Mouse (Mus musculus) right cerebral cortex, postnatal 14 days (tissue): ENCODE measurements around the gene Adh4.
"Not testable (repeated sequence)": the region's sequence is repeated elsewhere in the genome, so short reads cannot be mapped to it uniquely, and the experiment has no call there.

Experiments used
- DNase-seq: peaks from one replicate; pipeline ENCODE4 v3.0.0; 2022

Adh4 gene

DNA sequence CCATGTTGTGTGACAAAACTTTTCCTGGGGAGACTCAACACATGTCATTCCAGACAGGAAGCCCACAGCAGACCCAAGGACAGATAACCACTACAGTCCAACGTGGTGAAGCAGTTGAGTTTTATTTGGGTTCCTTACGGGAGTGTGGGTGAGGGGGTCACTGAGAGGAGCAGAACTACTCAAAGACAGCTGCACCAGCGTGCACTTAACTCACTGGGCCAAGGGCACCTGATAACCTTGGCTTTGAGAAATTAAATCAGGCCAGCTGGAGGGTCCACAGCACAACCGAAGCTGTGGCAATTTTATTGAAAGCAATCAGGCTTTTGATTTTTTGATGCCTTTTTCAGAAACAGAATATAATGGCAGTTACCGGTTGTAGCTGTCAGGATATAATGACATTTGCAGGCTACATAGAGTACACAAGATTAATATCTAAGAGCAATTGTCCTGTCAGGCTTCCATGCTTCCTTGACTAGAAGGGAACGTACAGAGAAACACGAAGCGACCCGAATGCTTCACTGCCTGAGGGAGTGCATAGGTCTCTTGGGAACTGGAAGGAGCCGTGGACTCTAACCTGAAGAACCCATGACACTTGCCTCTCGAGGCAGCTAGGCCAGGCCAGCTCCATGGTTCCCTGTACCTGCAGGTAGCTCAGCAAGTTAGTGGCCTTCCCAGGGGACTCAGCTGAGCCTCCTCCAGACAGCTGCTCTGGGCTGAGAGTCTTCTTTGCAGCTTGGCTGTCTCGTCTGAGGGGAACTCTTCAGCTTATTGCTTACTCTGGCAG lies 33.0 kb downstream of the Adh4 start:
- no peak for DNase-seq

DNA sequence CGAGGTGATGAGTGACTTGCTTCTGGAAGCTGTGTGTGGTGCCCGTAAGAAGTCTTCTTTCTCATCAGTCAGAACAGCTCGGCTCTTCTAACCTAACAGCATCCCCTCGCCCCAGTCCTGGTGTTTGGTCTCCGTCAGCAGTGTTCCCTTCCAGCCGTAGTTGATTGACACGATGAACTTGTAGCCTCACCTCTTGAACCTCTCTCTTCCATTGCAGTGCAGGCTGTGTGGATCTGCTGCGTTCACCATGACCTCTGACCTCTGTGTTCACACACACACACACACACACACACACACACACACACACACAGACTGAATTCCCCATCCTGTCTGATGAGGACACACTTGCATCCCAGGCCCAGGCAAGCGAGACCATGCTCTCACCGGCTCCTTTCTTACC lies 36.9 kb downstream of the Adh4 start:
- DNase-seq, result no peak

DNA sequence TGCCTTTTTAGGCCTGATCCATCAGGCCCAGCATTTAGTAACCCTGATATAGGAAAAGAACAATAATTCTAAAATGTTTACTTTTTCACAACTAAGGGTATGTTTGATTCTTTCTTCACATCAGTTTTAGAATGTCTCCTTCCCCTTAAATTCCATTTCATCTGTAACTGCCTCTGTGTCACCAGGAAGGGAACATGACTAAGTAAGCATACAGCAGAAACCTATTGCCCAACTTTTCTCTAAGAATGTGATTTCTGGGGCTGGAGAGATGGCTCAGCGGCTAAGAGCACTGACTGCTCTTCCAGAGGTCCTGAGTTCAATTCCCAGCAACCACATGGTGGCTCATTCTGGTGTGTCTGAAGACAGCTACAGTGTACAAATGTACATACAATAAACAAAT lies 39.0 kb downstream of the Adh4 start:
- no peak for DNase-seq

GRCm38 (mm10) chr3:138454711-138455435 lies 39.6 kb downstream of the Adh4 start:
- no peak for DNase-seq

- no peak for DNase-seq
These were observed 43.2 kb downstream of the Adh4 start for GRCm38 (mm10) chr3:138458441-138458840.

GRCm38 (mm10) chr3:138460260-138460659 lies 45.0 kb downstream of the Adh4 start:
- peak; percentile 33 for DNase-seq

GRCm38 (mm10) chr3:138461832-138462231 lies 46.6 kb downstream of the Adh4 start:
- DNase-seq, result no peak

- DNase-seq, result peak; percentile 34
These were observed 47.9 kb downstream of the Adh4 start for GRCm38 (mm10) chr3:138463137-138463536.

DNA sequence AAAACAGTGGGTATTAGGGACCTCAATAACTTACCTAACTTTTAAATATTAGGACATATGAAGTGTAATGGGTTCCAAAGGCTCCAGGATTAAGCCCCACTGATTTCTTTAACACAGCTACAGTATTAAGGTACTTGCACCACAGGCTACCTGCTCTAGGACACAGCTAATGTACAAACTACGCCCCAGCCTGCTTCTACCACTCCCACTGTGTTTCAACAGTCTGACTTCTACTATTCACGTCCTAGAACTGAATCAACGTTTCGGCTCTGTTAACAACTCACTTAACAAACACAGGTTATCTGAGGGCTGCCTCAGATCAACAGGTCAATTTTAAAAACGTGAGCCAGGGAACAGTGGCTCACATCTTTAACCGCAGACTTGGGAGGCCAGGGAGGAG lies 48.5 kb downstream of the Adh4 start:
- no peak for DNase-seq

DNA sequence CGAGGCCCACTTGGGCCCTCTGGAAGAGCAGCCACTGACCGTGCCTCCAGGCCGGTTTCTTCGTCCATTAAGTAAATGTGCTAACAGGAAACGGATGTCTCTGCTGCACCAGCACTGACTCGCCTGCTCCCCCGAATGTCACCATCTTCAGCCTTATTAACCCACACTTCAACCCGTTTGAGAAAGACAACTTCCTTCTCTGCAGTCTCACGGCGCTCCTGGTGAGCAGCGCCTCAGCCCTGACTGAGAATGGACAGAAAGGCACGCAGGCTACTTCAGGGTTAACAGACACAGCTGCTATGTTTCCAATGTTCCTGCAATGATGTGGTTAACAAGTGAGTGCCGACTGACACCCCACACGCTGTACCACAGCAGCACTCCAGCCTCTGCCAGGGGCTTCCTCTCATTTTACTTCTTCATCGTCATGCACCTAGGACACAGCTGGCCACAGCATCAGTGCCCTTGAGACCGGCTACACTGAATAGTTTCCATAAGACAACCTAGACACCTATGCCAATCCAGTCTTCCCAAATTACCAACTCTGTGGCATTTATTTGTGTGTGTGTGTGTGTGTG lies 49.4 kb downstream of the Adh4 start:
- no peak for DNase-seq

DNA sequence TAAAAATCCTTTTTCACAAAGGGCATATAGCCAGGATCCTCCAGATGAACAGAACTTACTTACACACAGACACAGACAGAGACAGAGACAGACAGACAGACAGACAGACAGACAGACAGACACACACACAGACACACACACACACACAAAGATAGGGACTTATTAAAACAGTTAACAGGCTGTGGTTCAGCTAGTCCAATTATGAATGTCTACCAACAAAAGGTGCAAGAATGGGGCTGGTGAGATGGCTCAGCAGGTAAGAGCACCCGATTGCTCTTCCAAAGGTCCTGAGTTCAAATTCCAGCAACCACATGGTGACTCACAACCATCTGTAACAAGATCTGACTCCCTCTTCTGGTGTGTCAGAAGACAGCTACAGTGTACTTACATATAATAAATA lies 51.4 kb downstream of the Adh4 start:
- DNase-seq, result not testable (repeated sequence)

GRCm38 (mm10) chr3:138471066-138471465 lies 55.8 kb downstream of the Adh4 start:
- no peak for DNase-seq

DNA sequence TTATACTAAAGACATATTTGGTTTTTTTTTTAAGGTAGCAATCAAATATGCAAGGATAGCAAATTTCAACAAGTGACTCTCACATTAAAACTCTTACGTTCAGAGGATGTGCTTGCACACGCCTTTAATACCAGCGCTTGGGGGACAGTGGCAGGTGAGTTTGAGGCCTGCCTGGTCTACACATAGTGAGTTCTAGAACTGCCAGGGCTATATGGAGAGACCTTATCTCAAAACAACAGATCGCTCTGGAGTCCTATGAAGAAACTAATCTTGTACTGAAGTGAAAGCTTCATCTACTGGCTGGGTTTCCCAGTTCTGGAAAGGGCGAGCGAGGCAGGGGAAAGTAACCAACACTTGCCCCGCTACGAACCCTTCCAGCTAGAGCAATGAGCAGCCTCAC lies 64.2 kb downstream of the Adh4 start:
- no peak for DNase-seq
